ENCODE assay signal across 9 mouse cellular contexts in genomic region chr2:110192702-110193312, GRCm38 (mm10).
A peak's percentile ranks its signal among the peaks of the same experiment; 100 is the strongest.
DNase-seq lines count a peak whose midpoint lies in the region; ATAC-seq and TF ChIP-seq lines count a peak whose summit lies in the region.
"Had no signal": no experiment of that assay in that cellular context is flagged by ENCODE, and none has a peak within 500 bp of the region (broad histone marks: within the 10 kb centered on the region; RNA-seq: fewer than 3 reads in every experiment).

No protein-coding gene starts in this region.

- H3K9me3 ChIP-seq in heart, embryonic 13.5 days, result no peaks in the 10 kb centered on the region
- H3K9me3 ChIP-seq in embryonic facial prominence, embryonic 11.5 days (replicated peaks; ENCODE audit: control insufficient read depth, low read length), result no peaks in the 10 kb centered on the region
- H3K9me3 ChIP-seq in midbrain, embryonic 16.5 days (replicated peaks; ENCODE audit: control insufficient read depth, low read length, poor library complexity, severe bottlenecking), result no peaks in the 10 kb centered on the region

- peak overlapping the region; percentile 55 for H3K9ac ChIP-seq in heart, embryonic 13.5 days
- H3K9ac ChIP-seq in heart, adult 2 months (ENCODE audit: low read depth, low read length), result no peak overlapping the region
- H3K9ac ChIP-seq in embryonic facial prominence, embryonic 11.5 days (replicated peaks; ENCODE audit: low read length), result no peak overlapping the region
- no peak overlapping the region for H3K9ac ChIP-seq in midbrain, embryonic 16.5 days (ENCODE audit: low read depth, low read length)

- 38% methylated on average over 3 of the region's 3 CpGs for whole genome bisulfite sequencing in heart, embryonic 13.5 days
- WGBS in heart, adult 2 months, result 27% methylated on average over 3 of the region's 3 CpGs
- 37% methylated on average over 3 of the region's 3 CpGs for WGBS in embryonic facial prominence, embryonic 11.5 days
- 23% methylated on average over 3 of the region's 3 CpGs for WGBS in kidney, adult 2 months
- 26% methylated on average over 3 of the region's 3 CpGs for WGBS in midbrain, embryonic 16.5 days

- H3K4me1 ChIP-seq in heart, embryonic 13.5 days, result peaks cover 38% of the 10 kb centered on the region
- peaks cover 3% of the 10 kb centered on the region for H3K4me1 ChIP-seq in heart, adult 2 months (ENCODE audit: control insufficient read depth, insufficient read depth, low read length)
- H3K4me1 ChIP-seq in embryonic facial prominence, embryonic 11.5 days (ENCODE audit: control insufficient read depth, insufficient read depth, low read length), result no peaks in the 10 kb centered on the region
- peaks cover 36% of the 10 kb centered on the region for H3K4me1 ChIP-seq in kidney, adult 2 months (ENCODE audit: control insufficient read depth, insufficient read depth, low read length)
- H3K4me1 ChIP-seq in midbrain, embryonic 16.5 days (ENCODE audit: control insufficient read depth, insufficient read depth, low read length), result peaks cover 7% of the 10 kb centered on the region; the same call in 1 of the 2 replicates

- no peak overlapping the region for H3K4me3 ChIP-seq in heart, embryonic 13.5 days
- no peak overlapping the region for H3K4me3 ChIP-seq in heart, adult 2 months
- H3K4me3 ChIP-seq in embryonic facial prominence, embryonic 11.5 days (ENCODE audit: low read depth, low read length), result no peak overlapping the region
- no peak overlapping the region for H3K4me3 ChIP-seq in kidney, adult 2 months (ENCODE audit: insufficient read depth, low read depth, low read length)
- no peak overlapping the region for H3K4me3 ChIP-seq in midbrain, embryonic 16.5 days (ENCODE audit: low read depth, low read length)

- H3K27me3 ChIP-seq in heart, embryonic 13.5 days (replicated peaks), result 0 out of 2 replicates have a peak, but pooled peaks cover 7% of the 10 kb centered on the region
- H3K27me3 ChIP-seq in heart, adult 2 months (ENCODE audit: control insufficient read depth, insufficient read depth, low read length), result no peaks in the 10 kb centered on the region
- H3K27me3 ChIP-seq in embryonic facial prominence, embryonic 11.5 days (ENCODE audit: control insufficient read depth, insufficient read depth, low read length), result no peaks in the 10 kb centered on the region
- H3K27me3 ChIP-seq in kidney, adult 2 months (replicated peaks; ENCODE audit: control insufficient read depth, insufficient read depth, low read length), result no peaks in the 10 kb centered on the region
- no peaks in the 10 kb centered on the region; the same call in 1 of the 2 replicates for H3K27me3 ChIP-seq in midbrain, embryonic 16.5 days (ENCODE audit: control insufficient read depth, insufficient read depth, low read depth, low read length)

- intact Hi-C loops in heart, adult 2 months (cut with DNase I), result no loop called here

- no peak for ATAC-seq in heart, embryonic 13.5 days (ENCODE audit: extremely low read depth, insufficient number of reproducible peaks, low FRiP score, low TSS enrichment)
- ATAC-seq in embryonic facial prominence, embryonic 11.5 days (replicated peaks; ENCODE audit: insufficient number of reproducible peaks, low FRiP score, low TSS enrichment, low read depth), result peak; percentile 73
- peak; percentile 36; the same call in 1 of the 2 replicates for ATAC-seq in midbrain, embryonic 16.5 days

- DNase-seq in heart, adult 2 months, result no peak
- DNase-seq in embryonic facial prominence, embryonic 11.5 days (ENCODE audit: low spot score), result peak; percentile 55
- peak; percentile 84 for DNase-seq in kidney, adult 2 months
- DNase-seq in adipocyte (ENCODE audit: low spot score), result no peak
- DNase-seq in cerebellum, adult 9-11 months, result no peak
- no peak for DNase-seq in adrenal gland, adult 18-20 months (ENCODE audit: low spot score in 2 of 2)
- DNase-seq: cerebellum, postnatal 36 days had no signal

- no peaks in the 10 kb centered on the region for H3K36me3 ChIP-seq in heart, embryonic 13.5 days
- H3K36me3 ChIP-seq in heart, adult 2 months (ENCODE audit: control insufficient read depth, insufficient read depth, low read length), result no peaks in the 10 kb centered on the region
- no peaks in the 10 kb centered on the region for H3K36me3 ChIP-seq in embryonic facial prominence, embryonic 11.5 days (replicated peaks; ENCODE audit: control insufficient read depth, insufficient read depth, low read depth, low read length)
- H3K36me3 ChIP-seq in kidney, adult 2 months (ENCODE audit: control insufficient read depth, insufficient read depth, low read length), result no peaks in the 10 kb centered on the region
- H3K36me3 ChIP-seq in midbrain, embryonic 16.5 days (ENCODE audit: control insufficient read depth, insufficient read depth, low read length), result no peaks in the 10 kb centered on the region

- TF ChIP-seq CTCF in heart, adult 2 months (IDR thresholded peaks at IDR 0.05), result no peak
- no peak; the same call in 1 of the 2 replicates for TF ChIP-seq CTCF in kidney, adult 2 months (conservative IDR thresholded peaks at IDR 0.05; ENCODE audit: insufficient read depth, insufficient read length, low read depth, low read length)

- H3K27ac ChIP-seq in heart, embryonic 13.5 days (replicated peaks), result peak overlapping the region; percentile 90
- no peak overlapping the region for H3K27ac ChIP-seq in heart, adult 2 months
- H3K27ac ChIP-seq in embryonic facial prominence, embryonic 11.5 days (replicated peaks; ENCODE audit: low read depth, low read length), result no peak overlapping the region
- H3K27ac ChIP-seq in kidney, adult 2 months (ENCODE audit: insufficient read depth, low read depth, low read length), result peak overlapping the region; percentile 82
- H3K27ac ChIP-seq in midbrain, embryonic 16.5 days (ENCODE audit: low read length), result no peak overlapping the region

- TF ChIP-seq POLR2A in heart, adult 2 months (IDR thresholded peaks at IDR 0.05; ENCODE audit: insufficient read depth, low read depth, low read length), result no peak
- no peak for TF ChIP-seq POLR2A in kidney, adult 2 months (IDR thresholded peaks at IDR 0.05; ENCODE audit: low read depth, low read length)

- peak overlapping the region; percentile 55 for H3K4me2 ChIP-seq in heart, embryonic 13.5 days
- no peak overlapping the region for H3K4me2 ChIP-seq in embryonic facial prominence, embryonic 11.5 days (ENCODE audit: low read depth, low read length)
- peak overlapping the region; percentile 39 for H3K4me2 ChIP-seq in midbrain, embryonic 16.5 days (ENCODE audit: low read length)

- no peak for TF ChIP-seq EP300 in heart, adult 2 months (IDR thresholded peaks at IDR 0.05; ENCODE audit: insufficient read depth, low read depth, low read length)

- no peaks in the 10 kb centered on the region for H3K79me2 ChIP-seq in heart, adult 2 months (replicated peaks; ENCODE audit: control insufficient read depth, insufficient read depth, low read length)

Comparison
In these comparisons a context has a peak if more than half of its experiments do, and no peak if none do; other contexts are left out.
1. H3K27ac ChIP-seq: peak in heart, embryonic 13.5 days (single experiment) and kidney, adult 2 months (single experiment); none in heart, adult 2 months (single experiment), embryonic facial prominence, embryonic 11.5 days (single experiment) and midbrain, embryonic 16.5 days (single experiment).
2. DNase-seq: peak in embryonic facial prominence, embryonic 11.5 days (single experiment) and kidney, adult 2 months (single experiment); none in heart, adult 2 months (0 of 2), adipocyte (single experiment), cerebellum, adult 9-11 months (single experiment) and adrenal gland, adult 18-20 months (0 of 2).